ENCODE assay signal across 17 mouse cellular contexts in genomic region chr15:68471928-68472327, GRCm38 (mm10).
"Had no signal": no experiment of that assay in that cellular context is flagged by ENCODE, and none has a peak within 500 bp of the region (broad histone marks: within the 10 kb centered on the region; RNA-seq: fewer than 3 reads in every experiment).

No protein-coding gene starts in this region.

- ATAC-seq: liver, embryonic 12.5 days; liver, postnatal 0 days; lung, postnatal 0 days; midbrain, embryonic 13.5 days; midbrain, embryonic 15.5 days; midbrain, embryonic 16.5 days had no signal

- DNase-seq: left cerebral cortex, postnatal 4 days; liver; liver, embryonic 13.5 days; liver, postnatal 0 days; lung, adult 18-20 months; lung, adult 2 months; lung, embryonic 14.5 days; lung, postnatal 10 days; lung, postnatal 14 days; lung, postnatal 36 days; lung, postnatal 4 days; midbrain, embryonic 14.5 days had no signal
